Mouse (Mus musculus): ENCODE measurements around the gene Rela.

- no peak for TF ChIP-seq CTCF (IDR thresholded peaks at IDR 0.05; ENCODE audit: insufficient read depth, low read length)
- no peak for TF ChIP-seq POLR2A (IDR thresholded peaks at IDR 0.05; ENCODE audit: borderline replicate concordance, extremely low read depth, low read depth, low read length)
Observed at GRCm38 (mm10) chr19:5693801-5694200, 56.5 kb downstream of the Rela start.
